Mouse (Mus musculus) liver, embryonic 16.5 days (tissue): Measurements from ENCODE around the gene Amz2. TPM values are rescaled to one million over a fixed set of nuclear protein-coding genes. Genes with fewer than 3 reads are reported as not detected.

ENCODE experiments used
- ATAC-seq: fragments of 200-750 bp; cut with Nextera tagmentation; 2 replicates; pipeline ENCODE4 v1.8.0; 2017; ENCODE audit warnings: low read depth, mild to moderate bottlenecking, moderate number of reproducible peaks, moderate library complexity
- H3K27ac ChIP-seq: fragments of 300-500 bp; sonication (generic); 2 replicates; pipeline ENCODE4 v1.5.1; 2014; ENCODE audit warnings: mild to moderate bottlenecking, low read length
- H3K27me3 ChIP-seq: fragments of 300-500 bp; sonication (generic); 2 replicates; pipeline ENCODE4 v1.6.1; 2014; ENCODE audit warnings: low read depth, low read length, mixed read lengths; ENCODE audit not compliant: control insufficient read depth, insufficient read depth
- H3K36me3 ChIP-seq: fragments of 300-500 bp; sonication (generic); 2 replicates; pipeline ENCODE4 v1.6.1; 2014; ENCODE audit warnings: mild to moderate bottlenecking; ENCODE audit not compliant: control insufficient read depth, insufficient read depth
- H3K4me1 ChIP-seq: fragments of 300-500 bp; sonication (generic); 2 replicates; pipeline ENCODE4 v1.6.1; 2014; ENCODE audit warnings: low read depth, low read length, mixed read lengths; ENCODE audit not compliant: control insufficient read depth
- H3K4me2 ChIP-seq: fragments of 300-500 bp; sonication (generic); 2 replicates; pipeline ENCODE4 v1.6.1; 2014; ENCODE audit warnings: low read depth, low read length, mixed read lengths
- H3K4me3 ChIP-seq: fragments of 300-500 bp; sonication (generic); 2 replicates; pipeline ENCODE4 v1.5.1; 2014; ENCODE audit warnings: low read depth, mild to moderate bottlenecking, low read length
- H3K9ac ChIP-seq: fragments of 300-500 bp; sonication (generic); 2 replicates; pipeline ENCODE4 v1.6.1; 2014; ENCODE audit warnings: low read depth, low read length
- H3K9me3 ChIP-seq: fragments of 300-500 bp; sonication (generic); replicated peaks from 2 replicates; pipeline ENCODE4 v1.6.1; 2016; ENCODE audit warnings: low read length; ENCODE audit not compliant: control insufficient read depth
- WGBS: fragments of 180-500 bp; shearing (Covaris S2); extraction: QIAGEN DNeasy Blood & Tissue Kit; methylation state at CpG from one replicate; pipeline ENCODE4 v1.1.7; 2014; ENCODE audit not compliant: insufficient replicate concordance; 5-methylcytosine and 5-hydroxymethylcytosine counted together
- polyA plus RNA-seq: library from polyadenylated mRNA; unstranded; fragments of >200 nt; fragmentation: Nextera tagmentation; extraction: Ambion mirVana; gene quantifications from 2 replicates; pipeline ENCODE4 v1.2.1, GENCODE M21; 2015

The Amz2 gene
- polyA plus RNA-seq, 1 experiment from 2014 or later: 11.4 TPM

- H3K4me3 ChIP-seq: no peak overlapping the region
- H3K4me1 ChIP-seq: no peaks in the 10 kb centered on the region; the same call in none of the 2 replicates
- ATAC-seq: no peak
- H3K27me3 ChIP-seq: no peaks in the 10 kb centered on the region
- H3K9me3 ChIP-seq: no peaks in the 10 kb centered on the region
- peaks cover 8% of the 10 kb centered on the region for H3K36me3 ChIP-seq
- 83% methylated on average over 9 of the region's 9 CpGs for WGBS
- H3K9ac ChIP-seq: no peak overlapping the region
- no peak overlapping the region for H3K27ac ChIP-seq
- no peak overlapping the region for H3K4me2 ChIP-seq
These were observed 33.1 kb upstream of the Amz2 start for GRCm38 (mm10) chr11:109392601-109393000.

- WGBS: 84% methylated on average over 9 of the region's 9 CpGs
- H3K4me1 ChIP-seq: no peaks in the 10 kb centered on the region
- H3K9ac ChIP-seq: no peak overlapping the region
- no peak overlapping the region for H3K4me3 ChIP-seq
- peaks cover 11% of the 10 kb centered on the region for H3K36me3 ChIP-seq
- no peak overlapping the region for H3K27ac ChIP-seq
- no peaks in the 10 kb centered on the region for H3K27me3 ChIP-seq
- H3K4me2 ChIP-seq: no peak overlapping the region
- H3K9me3 ChIP-seq: no peaks in the 10 kb centered on the region
- no peak for ATAC-seq
These were observed 31.0 kb upstream of the Amz2 start for GRCm38 (mm10) chr11:109394758-109395157.

GRCm38 (mm10) chr11:109395291-109395690, 30.5 kb upstream of the Amz2 start:
- 83% methylated on average over 9 of the region's 9 CpGs for WGBS
- ATAC-seq: peak; percentile 17; the same call in 1 of the 2 replicates
- Histone ChIP-seq H3K4me3 (no peak overlapping the region), H3K9me3 (no peaks in the 10 kb centered on the region), H3K4me2 (no peak overlapping the region), H3K9ac (no peak overlapping the region), H3K4me1 (no peaks in the 10 kb centered on the region), H3K27ac (no peak overlapping the region), H3K27me3 (no peaks in the 10 kb centered on the region), H3K36me3 (peaks cover 11% of the 10 kb centered on the region)

GRCm38 (mm10) chr11:109406431-109406830, 19.3 kb upstream of the Amz2 start:
- H3K9ac ChIP-seq: no peak overlapping the region
- H3K27me3 ChIP-seq: no peaks in the 10 kb centered on the region
- no peaks in the 10 kb centered on the region for H3K9me3 ChIP-seq
- H3K4me2 ChIP-seq: no peak overlapping the region
- ATAC-seq: no peak
- WGBS: 71% methylated on average over 5 of the region's 5 CpGs
- no peaks in the 10 kb centered on the region for H3K4me1 ChIP-seq
- H3K36me3 ChIP-seq: no peaks in the 10 kb centered on the region
- no peak overlapping the region for H3K27ac ChIP-seq
- H3K4me3 ChIP-seq: no peak overlapping the region

DNA sequence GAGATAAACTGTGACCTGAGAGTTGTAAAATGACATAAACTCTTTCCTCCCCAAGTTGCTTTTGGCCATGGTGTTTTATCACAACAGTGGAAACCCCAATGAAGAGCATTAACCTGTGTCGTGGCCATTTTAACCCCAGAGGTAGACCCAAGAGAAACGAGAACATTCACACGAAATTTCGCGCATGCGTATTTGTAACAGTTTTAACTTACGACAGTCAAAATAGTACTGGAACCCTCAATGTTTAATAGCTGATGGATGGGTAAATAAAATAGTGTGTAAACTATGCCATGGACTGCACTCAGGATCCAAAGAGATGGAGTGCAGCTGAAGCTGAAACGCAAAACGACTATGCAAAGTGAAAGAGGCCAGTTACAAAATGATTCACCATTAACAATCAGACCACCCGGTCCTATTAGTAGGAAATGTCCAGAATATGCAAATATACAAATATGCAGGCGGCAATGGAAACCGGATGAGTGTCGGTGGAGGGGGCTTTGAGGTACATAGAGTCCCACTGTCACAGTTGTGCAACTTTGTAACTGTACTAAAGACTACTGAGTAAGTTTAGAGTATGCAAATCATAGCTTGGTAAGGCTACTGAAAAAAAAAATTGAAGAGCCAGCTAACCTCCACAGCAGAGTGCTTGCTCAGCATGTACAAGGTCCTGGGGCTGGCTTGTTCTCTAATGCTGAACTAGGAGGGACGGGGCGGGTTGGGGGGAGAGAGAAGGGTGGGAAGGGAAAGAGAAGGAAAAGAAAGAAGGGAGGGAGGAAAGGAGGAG, 15.4 kb upstream of the Amz2 start:
- Histone ChIP-seq H3K4me1 (no peaks in the 10 kb centered on the region), H3K27me3 (no peaks in the 10 kb centered on the region), H3K36me3 (no peaks in the 10 kb centered on the region), H3K4me2 (no peak overlapping the region), H3K27ac (no peak overlapping the region), H3K4me3 (no peak overlapping the region), H3K9me3 (no peaks in the 10 kb centered on the region), H3K9ac (no peak overlapping the region)
- no peak for ATAC-seq
- 76% methylated on average over 15 of the region's 15 CpGs for WGBS

- Histone ChIP-seq H3K9me3 (no peaks in the 10 kb centered on the region), H3K4me3 (no peak within 1 kb of the TSS), H3K27ac (no peak within 1 kb of the TSS), H3K36me3 (no peaks in the 10 kb centered on the region), H3K4me1 (no peaks in the 10 kb centered on the region), H3K9ac (no peak within 1 kb of the TSS), H3K27me3 (no peaks in the 10 kb centered on the region), H3K4me2 (no peak within 1 kb of the TSS)
- ATAC-seq: peak; percentile 27; the same call in 1 of the 2 replicates
- WGBS: 53% methylated on average over 6 of the region's 6 CpGs
These were observed 12.1 kb upstream of the Amz2 start, which contains the start of gene 9930022D16Rik for GRCm38 (mm10) chr11:109413617-109414016. Gene 9930022D16Rik, plus strand, starts transcription at chr11:109413917.

GRCm38 (mm10) chr11:109414802-109415201, 10.9 kb upstream of the Amz2 start:
- Histone ChIP-seq H3K4me3 (no peak overlapping the region), H3K4me1 (no peaks in the 10 kb centered on the region), H3K36me3 (no peaks in the 10 kb centered on the region), H3K4me2 (no peak overlapping the region), H3K27ac (no peak overlapping the region), H3K9me3 (no peaks in the 10 kb centered on the region), H3K27me3 (no peaks in the 10 kb centered on the region), H3K9ac (no peak overlapping the region)
- ATAC-seq: no peak
- WGBS: 70% methylated on average over 5 of the region's 5 CpGs

DNA sequence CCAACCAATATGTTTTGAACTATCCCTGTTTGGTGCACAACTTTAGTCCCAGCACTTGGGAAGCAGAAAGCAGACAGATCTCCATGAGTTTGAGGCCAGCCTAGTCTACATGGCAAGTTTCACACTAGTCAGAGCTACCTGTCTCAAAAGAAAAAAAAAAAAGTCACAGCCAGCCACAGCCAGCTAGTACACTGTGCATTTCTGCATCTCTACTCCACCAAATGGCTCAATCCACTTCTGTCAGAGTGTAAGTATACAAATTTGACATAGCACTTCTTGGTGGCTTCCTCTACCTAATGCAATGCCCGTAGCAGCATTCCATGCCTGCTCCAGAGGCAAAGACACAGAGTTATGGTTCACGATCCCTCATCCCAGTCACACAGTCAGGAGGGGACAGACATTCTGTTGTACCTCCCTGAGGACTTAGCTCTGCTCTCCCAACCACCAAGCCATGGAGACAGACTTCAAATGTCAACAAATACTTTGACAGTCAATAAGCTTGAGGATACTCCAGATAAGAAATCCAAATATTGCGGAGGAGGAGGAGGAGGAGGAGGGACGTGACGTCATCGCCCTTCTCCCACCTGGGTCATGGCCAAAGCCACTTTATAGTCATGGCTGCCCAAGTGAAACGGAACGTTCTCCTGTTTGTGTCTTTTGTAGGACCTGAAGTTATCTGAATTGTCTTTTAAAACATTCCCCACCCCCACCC, 8.9 kb upstream of the Amz2 start:
- Histone ChIP-seq H3K4me2 (no peak overlapping the region), H3K4me3 (no peak overlapping the region), H3K4me1 (no peaks in the 10 kb centered on the region; the same call in 1 of the 2 replicates), H3K27me3 (no peaks in the 10 kb centered on the region), H3K9me3 (no peaks in the 10 kb centered on the region), H3K36me3 (no peaks in the 10 kb centered on the region), H3K27ac (no peak overlapping the region), H3K9ac (no peak overlapping the region)
- 60% methylated on average over 8 of the region's 8 CpGs for WGBS
- no peak for ATAC-seq

- WGBS: 52% methylated on average over 9 of the region's 9 CpGs
- no peak overlapping the region for H3K4me3 ChIP-seq
- no peak overlapping the region for H3K4me2 ChIP-seq
- ATAC-seq: no peak
- H3K27ac ChIP-seq: no peak overlapping the region
- no peaks in the 10 kb centered on the region for H3K36me3 ChIP-seq
- H3K27me3 ChIP-seq: no peaks in the 10 kb centered on the region
- no peak overlapping the region for H3K9ac ChIP-seq
- no peaks in the 10 kb centered on the region; the same call in 1 of the 2 replicates for H3K4me1 ChIP-seq
- H3K9me3 ChIP-seq: 0 out of 2 replicates have a peak, but pooled peaks cover 2% of the 10 kb centered on the region
These were observed 8.2 kb upstream of the Amz2 start for GRCm38 (mm10) chr11:109417472-109418040.
